Mouse (Mus musculus) splenic B cell, adult 2 months (primary cell): Measurements from ENCODE around the gene Rapgef1.

ENCODE experiments used
- DNase-seq: peaks from one replicate; pipeline ENCODE4 v3.0.0-alpha.2; 2011; ENCODE audit warnings: low read depth, low spot score
- H3K27me3 ChIP-seq: 2 replicates; pipeline ENCODE4 v1.6.1; 2012; ENCODE audit warnings: mild to moderate bottlenecking, low read length, moderate library complexity, mixed read lengths; ENCODE audit not compliant: control insufficient read depth, poor library complexity, insufficient read depth, severe bottlenecking
- H3K36me3 ChIP-seq: 2 replicates; pipeline ENCODE4 v1.6.1; 2012; ENCODE audit warnings: mild to moderate bottlenecking, low read length, moderate library complexity, mixed read lengths; ENCODE audit not compliant: control insufficient read depth, poor library complexity, insufficient read depth, severe bottlenecking

Rapgef1 gene

DNA sequence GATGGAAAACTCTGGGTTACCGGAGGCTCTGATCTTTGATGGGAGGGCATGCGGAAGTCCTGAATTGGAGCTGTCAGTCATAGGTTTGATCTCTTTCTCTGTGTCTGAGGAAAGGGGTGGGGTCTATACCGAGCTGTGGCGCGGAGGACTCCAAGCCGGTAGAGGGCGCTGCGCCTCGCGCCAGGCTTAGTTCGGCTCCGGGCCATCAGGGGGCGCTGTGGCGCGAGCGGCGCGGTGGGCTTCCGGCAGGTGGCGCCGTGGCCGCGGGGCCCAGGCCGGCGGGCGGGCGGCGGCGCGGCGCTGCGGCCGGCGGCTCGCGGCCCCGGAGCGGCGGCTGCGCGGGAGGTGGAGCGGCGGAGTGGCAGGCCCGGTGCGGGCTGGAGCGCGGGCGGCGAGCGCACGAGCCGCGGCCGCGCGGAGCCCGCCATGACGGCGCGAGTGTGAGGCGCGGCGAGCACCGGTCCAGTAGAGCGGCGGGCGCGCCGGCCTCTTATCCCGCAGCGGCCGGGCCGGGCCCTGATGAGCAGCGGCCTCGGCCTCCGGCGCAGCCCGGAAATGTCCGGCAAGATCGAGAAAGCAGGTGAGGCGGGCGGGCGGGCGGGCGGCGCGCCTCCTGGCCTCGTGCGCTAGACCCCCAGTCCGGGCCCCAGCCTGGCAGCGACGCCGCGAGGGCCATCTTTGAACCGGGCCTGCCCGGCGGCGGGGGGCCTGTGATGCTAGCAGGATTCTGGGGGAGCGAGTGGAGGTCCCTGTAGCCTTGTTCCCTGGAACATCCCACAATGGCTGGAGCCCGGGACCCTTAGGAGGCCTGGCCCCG lies at the start of gene Rapgef1:
TSS of gene Rapgef1 (plus strand) at position 237 of the 817 bp plus-strand sequence.
- no peaks in the 10 kb centered on the region for H3K36me3 ChIP-seq
- peak; percentile 90 for DNase-seq
- H3K27me3 ChIP-seq: no peaks in the 10 kb centered on the region

DNA sequence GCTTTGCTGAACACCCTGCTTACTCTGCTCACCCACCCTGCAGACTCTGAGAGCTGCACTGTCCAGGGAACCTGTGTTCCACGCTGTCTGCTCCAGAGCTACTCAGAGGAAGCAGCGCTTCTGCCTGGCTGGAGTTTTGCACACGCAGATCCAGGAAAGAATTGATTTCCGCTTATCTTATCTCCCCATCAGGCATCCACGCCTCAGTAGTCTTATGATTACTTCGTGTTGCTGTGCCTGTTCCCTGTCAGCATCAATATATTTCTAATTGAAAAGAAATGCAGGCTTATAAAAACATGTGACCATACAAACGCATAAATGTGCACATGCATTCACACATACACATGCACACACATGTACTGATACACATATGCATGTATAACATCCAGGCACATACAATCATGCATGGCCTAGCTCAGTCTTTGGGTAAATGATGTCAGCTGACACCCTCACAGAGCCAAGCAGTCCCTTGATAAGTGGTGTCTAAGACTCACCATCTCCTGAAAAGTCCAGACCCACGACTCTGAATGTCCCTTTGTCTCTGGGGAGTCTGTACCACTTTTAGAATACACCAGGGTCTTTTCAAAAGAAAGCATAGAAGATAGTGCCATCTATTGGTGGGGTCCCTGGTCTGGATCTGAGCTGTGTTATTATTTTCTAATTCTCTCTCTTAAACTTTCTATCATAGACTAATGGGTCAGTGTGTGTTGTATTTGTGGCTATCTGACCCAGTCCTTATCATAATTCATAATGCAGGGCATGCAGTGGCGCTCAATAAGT lies 47.4 kb upstream of the Rapgef1 start:
- no peak for DNase-seq
- H3K36me3 ChIP-seq: no peaks in the 10 kb centered on the region
- H3K27me3 ChIP-seq: no peaks in the 10 kb centered on the region

DNA sequence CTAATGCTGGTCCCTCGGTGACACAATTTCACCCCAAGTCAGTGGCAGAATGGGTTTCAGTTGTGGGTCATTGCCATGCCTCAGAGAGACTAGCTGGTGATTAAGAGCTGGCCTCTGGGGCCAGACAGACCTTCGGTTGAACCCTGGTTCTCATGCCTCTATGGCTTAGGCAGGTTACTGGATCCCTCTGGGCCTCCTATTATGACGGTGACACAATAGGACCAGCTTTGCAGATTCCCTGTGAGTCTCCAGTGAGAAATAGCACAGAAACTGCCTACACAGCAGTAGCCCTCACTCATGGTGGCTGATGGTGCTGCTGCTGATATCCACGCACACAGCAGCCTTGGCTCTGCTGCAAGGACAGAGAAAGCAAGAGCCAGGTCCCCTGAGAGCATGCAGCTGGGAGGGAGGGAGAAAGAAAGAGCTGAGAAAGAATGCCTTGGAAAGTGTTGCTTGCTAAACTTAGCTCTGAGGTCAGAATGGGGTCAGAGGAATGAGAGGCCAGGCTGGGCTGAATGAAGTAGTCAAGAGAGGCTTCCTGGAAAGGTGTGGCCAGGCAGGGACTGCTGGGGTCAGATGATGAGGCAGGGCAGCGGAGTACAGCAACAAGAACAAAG lies 46.6 kb upstream of the Rapgef1 start:
- no peak for DNase-seq
- Histone ChIP-seq H3K36me3 (no peaks in the 10 kb centered on the region), H3K27me3 (no peaks in the 10 kb centered on the region)

DNA sequence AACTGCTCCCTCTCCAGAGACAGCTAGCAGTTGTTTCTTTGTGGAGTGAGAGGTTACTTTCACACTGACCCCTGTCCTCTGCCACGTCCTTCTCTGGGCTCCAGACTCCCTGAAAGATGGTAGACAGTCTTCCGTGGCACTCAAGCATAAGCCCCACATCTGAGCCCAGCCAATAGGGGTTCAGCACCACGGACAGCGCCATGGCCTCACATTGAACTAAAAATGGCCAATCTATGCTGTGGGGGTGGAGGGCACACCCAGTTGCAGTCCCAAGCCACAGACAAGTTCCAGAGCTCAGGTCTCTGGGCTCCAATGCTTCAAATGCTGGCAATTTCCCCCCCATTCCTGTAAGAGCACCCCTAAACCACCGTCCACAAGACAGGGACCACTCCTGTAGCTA lies 45.9 kb upstream of the Rapgef1 start:
- peak; percentile 69 for DNase-seq
- Histone ChIP-seq H3K27me3 (no peaks in the 10 kb centered on the region), H3K36me3 (no peaks in the 10 kb centered on the region)

DNA sequence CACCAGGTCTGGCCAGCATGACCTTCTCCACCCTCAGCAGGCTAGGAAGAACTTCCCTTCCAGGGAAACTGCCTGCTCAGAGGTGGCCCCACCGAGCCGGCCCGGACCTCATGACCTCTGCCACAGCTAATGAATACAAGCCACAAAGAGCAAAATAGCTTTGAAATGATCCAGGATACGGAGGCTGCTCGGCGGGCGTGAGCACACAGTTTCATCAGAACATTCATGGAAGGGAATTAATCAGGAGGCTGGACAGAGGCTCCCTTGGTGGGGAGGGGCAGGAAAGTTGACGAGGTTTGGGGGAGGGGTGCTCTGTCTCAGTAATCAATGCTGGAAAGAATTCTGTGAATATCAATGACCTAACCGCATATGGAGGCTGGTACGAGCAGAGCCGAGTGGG lies 45.3 kb upstream of the Rapgef1 start:
- no peaks in the 10 kb centered on the region for H3K27me3 ChIP-seq
- no peak for DNase-seq
- no peaks in the 10 kb centered on the region for H3K36me3 ChIP-seq

DNA sequence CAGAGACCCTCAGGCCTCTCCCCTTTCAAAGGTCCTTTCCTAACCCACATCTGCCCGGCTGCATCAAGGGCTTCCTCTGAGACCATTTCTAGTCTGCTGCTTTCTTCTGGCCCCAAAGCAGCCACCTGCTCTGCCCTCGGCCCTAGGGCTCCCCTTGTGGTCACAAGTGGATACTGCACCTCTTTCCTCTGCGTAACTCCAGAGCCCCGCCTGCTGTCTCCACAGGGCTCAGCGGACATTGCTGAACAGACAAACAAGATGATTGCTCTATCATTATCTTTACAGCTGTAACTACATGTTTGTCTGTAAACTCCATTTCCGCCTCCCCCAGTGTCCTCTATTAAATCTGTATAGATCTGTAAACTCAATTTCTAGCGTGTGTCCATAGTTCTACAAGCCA lies 37.1 kb upstream of the Rapgef1 start:
- DNase-seq: peak; percentile 82

DNA sequence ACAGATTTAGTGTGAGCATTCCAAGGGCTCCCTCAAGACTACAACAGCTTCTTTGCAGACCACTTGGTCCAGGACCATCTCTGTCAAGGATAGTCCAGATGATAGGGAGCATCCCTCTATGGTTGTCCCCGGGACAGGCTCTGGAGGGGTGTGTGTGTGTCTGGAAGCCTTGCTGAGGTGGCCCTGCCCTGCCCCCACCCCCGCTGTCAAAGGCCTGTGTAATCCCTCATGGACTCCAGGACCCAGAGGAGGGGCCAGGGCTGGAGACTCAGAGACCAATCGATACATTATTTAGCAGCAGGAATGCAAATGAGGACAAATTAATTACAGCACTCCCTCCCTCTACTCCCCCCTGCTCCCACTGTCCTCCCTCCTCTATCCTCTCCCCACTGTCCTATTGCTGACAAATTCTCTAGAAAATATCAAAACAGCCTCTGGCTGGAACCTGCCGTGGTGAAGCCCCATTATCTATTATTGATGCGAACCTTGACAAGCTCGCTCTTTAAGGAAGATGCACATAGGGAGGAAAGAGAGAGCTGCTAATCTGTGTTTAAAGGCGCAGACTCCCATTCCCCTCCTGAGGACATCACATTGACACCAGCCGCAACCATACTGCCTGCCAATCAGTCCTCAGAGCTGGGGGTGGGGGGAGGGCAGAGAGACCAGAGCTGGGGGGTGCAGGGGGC lies 33.4 kb upstream of the Rapgef1 start:
- Histone ChIP-seq H3K36me3 (no peaks in the 10 kb centered on the region), H3K27me3 (no peaks in the 10 kb centered on the region)
- DNase-seq: no peak

More for the DNA sequence above, 37.1 kb upstream of the Rapgef1 start:
- no peaks in the 10 kb centered on the region for H3K27me3 ChIP-seq
- H3K36me3 ChIP-seq: no peaks in the 10 kb centered on the region

DNA sequence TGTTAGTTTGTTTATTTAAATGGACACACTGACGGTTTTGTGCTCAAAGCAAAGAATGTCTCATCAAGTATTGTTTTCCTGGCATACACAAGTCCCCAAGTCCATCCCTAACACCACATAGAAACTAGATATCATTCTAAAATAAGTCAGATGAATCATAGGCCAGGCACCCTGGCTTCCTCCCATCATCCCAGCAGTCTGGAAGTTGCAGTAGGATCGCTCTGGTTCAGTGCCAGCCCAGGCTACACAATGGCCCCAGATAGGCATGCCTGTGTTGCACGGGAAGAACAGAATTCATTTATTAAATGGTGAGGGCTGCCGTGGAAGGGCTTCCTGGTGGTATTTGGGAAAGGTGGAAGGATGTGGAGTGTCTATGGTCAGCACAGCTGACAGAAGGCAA lies 31.5 kb upstream of the Rapgef1 start:
- H3K27me3 ChIP-seq: no peaks in the 10 kb centered on the region
- H3K36me3 ChIP-seq: no peaks in the 10 kb centered on the region
- DNase-seq: no peak

DNA sequence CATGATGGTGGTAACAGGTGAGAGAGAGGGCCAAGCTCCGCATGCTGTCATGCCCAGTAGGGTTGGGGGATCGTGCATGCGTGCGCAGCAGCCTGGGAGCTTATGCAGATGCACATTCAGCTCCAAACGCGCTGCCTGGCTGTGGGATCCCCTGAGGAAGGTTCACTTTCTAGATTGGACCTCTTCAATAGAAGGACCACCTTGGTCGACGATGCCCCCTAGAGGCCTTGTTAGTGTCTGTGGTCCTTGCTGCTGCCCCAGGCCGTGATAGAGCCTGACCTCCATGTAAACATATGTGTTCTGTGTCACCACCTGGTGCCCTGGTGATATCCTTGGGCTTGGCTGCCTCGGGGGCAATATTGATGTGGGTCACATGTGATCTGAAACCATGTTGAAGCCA lies 30.3 kb upstream of the Rapgef1 start:
- H3K27me3 ChIP-seq: no peaks in the 10 kb centered on the region
- peak; percentile 24 for DNase-seq
- no peaks in the 10 kb centered on the region for H3K36me3 ChIP-seq

DNA sequence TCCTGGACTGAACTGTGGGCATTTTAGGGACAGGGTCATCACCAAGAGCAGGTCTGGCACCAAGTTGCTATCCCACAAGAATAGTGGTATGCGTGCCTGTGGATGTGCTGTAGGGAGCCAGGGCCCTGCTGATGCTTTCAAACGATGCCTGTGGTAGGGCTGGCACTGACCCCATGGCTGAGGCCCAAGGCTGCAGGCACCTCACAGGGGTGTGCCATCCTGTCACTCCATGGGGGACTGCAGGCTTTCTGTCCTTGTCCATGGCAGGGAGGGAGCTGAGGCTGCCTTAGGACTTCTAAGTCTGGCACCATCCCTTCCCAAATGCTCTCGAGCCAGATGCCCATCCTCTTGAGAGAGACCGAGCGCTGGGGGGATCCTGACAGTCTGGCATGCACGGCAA lies 27.9 kb upstream of the Rapgef1 start:
- Histone ChIP-seq H3K36me3 (no peaks in the 10 kb centered on the region), H3K27me3 (no peaks in the 10 kb centered on the region)
- DNase-seq: no peak

DNA sequence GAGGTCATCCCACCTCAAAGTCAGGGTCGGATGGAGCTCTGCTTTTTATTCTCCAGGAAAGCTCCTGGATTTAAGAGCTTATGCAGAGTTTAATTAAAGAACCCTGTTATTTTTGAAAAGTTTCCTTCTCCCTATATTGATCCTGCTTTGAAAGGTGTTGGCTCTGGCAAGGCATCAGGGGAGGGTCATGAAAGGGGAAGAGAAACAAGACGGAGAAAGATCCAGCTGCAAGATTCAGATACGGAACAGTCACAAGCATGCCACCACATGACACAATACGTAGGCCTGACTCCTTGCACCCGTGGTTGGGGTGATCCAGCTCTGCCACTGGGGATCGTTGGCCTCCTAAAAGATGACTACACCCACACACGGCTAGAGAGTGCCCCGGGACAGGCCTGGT lies 27.0 kb upstream of the Rapgef1 start:
- H3K36me3 ChIP-seq: no peaks in the 10 kb centered on the region
- DNase-seq: no peak
- no peaks in the 10 kb centered on the region for H3K27me3 ChIP-seq

DNA sequence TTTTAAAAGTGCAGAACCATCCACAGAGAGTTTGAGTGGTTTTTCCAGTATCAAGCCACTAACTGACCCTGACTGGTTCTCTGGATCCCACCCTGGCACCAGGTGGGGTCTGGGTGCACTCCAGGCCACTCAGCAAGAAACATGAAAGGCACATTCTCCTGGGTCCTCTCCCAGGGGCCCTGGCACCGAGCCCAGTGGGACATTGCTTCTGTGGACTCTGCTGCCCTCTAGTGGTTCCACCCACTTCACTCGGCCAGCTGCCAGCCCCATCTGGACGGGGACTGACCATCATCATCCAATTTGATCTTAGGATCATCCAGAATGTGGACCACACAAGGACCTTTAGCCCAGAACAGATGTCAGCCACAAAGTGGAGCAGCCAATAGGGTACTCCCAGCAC lies 15.6 kb upstream of the Rapgef1 start:
- peak; percentile 77 for DNase-seq
- no peaks in the 10 kb centered on the region for H3K36me3 ChIP-seq
- H3K27me3 ChIP-seq: no peaks in the 10 kb centered on the region

DNA sequence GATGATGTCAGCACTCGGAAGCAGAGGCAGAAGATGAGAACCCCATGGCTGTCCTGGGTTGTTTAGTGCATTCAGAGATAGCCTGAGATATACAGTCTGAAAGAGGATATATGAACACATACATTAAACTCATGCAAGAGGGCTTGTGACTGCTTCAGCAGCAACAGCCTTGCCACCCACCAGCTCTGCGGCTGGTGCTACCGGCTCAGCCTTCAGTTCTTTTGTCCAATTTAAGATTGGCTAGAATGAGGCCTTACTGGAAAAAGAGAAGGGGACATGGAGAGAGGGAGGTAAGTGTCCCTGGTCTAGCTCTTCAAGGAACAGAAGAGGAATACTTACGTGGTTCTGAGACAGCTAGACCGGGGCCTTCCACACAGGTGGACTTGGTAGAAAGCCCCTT lies 13.9 kb upstream of the Rapgef1 start:
- no peaks in the 10 kb centered on the region for H3K27me3 ChIP-seq
- DNase-seq: no peak
- no peaks in the 10 kb centered on the region for H3K36me3 ChIP-seq

DNA sequence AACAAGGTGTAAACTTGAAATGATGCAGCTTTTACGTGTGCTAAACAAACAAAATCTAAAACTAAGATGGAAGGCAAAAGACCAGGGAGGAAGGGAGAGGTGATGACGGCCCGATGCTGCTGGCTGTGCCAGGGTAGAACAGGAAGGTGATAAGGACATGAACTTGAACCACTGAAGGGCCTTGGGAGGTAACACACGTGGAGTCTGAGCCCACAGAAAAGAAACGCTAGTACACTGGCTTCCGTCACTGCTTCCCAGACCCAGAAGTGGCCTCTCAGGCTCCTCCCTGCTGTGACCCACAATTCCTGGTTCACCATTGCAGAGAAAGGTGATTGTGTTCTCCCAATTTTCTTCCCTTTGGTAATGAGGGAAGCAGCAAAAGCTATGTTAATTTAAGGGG lies 13.1 kb upstream of the Rapgef1 start:
- Histone ChIP-seq H3K36me3 (no peaks in the 10 kb centered on the region), H3K27me3 (no peaks in the 10 kb centered on the region)
- DNase-seq: no peak

DNA sequence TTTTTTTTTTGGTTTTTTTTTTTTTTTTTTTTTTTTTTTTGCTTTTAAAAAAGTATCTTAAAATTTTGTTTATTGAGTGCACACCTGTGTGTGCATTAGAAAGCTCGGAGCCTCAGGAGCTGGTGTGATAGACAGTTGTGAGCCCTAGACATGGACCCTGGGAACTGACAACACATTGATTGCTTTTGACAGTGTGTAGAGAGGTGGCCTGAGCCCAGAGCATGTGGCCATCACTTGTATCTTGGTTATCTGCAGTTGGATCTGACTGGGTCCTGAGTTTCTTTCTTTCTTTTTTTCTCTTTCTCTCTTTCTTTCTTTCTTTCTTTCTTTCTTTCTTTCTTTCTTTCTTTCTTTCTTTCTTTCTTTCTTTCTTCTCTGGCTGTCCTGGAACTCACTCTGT lies 2.2 kb upstream of the Rapgef1 start:
- DNase-seq: no peak
- no peaks in the 10 kb centered on the region for H3K36me3 ChIP-seq
- H3K27me3 ChIP-seq: no peaks in the 10 kb centered on the region
